Mouse (Mus musculus): Measurements from ENCODE around the gene Foxl2. TPM values are rescaled to one million over a fixed set of nuclear protein-coding genes. Genes with fewer than 3 reads are reported as not detected.
A peak's percentile ranks its signal among the peaks of the same experiment; 100 is the strongest.

Foxl2 gene
- polyA plus RNA-seq, 1 experiment from 2014 or later: not detected

DNA sequence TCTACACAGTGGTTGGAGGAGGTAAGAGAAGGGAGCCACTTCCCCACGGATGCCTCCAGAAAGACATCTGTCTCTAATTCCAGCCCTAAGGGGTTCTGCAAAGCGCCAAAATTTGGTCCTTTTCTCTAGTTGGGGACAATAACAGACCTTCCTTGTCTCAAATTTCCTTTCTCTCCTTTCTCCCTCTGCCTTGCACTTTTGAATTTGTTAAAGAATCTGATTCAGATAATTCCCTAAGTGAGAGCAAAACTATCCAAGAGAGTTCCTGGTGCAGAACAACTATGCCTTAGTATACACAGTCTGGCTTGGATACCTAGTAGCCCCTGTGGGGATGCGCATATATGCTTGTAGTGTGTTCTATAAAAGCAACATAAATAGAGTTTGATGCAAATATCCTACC is 4.8 kb downstream of the Foxl2 start:
- 35% methylated on average over 3 of the region's 3 CpGs for WGBS
- H3K4me2 ChIP-seq (ENCODE audit: low read length): no peak overlapping the region
- no peaks in the 10 kb centered on the region for H3K36me3 ChIP-seq (ENCODE audit: control insufficient read depth, insufficient read depth, low read length)
- H3K4me1 ChIP-seq (replicated peaks; ENCODE audit: control insufficient read depth, insufficient read depth, low read length): peaks cover 19% of the 10 kb centered on the region
- H3K27ac ChIP-seq (ENCODE audit: low read depth): no peak overlapping the region
- no peak overlapping the region for H3K4me3 ChIP-seq (ENCODE audit: low read depth, low read length)
- H3K9ac ChIP-seq (ENCODE audit: low read length): no peak overlapping the region
- ATAC-seq (replicated peaks; ENCODE audit: low FRiP score, low TSS enrichment, low read depth) (no peak), DNase-seq (ENCODE audit: low spot score) (no peak)
- peaks cover 98% of the 10 kb centered on the region for H3K27me3 ChIP-seq (replicated peaks; ENCODE audit: control insufficient read depth, insufficient read depth, low read length)
- H3K9me3 ChIP-seq (ENCODE audit: control insufficient read depth, low read length): no peaks in the 10 kb centered on the region

DNA sequence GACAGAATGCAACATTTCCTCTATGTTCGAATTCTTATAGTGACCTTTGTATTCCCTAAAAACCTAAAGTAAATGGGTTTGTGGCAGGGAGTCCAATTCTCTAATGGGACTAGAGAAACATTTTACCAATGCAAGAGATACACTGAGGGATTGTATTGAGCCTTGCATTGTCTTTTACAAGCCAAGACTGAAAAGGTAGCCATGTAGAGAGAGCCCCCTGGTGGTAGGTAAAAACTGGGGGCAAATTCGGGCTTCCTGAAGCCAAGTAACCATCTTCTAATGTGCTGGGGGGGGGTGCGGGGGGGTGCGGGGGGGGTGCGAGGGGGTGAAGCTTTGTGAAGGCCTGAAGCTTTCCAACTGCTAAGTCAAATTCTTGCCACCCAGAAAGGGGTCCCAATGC is 5.3 kb downstream of the Foxl2 start:
- DNase-seq (ENCODE audit: low spot score) (no peak), ATAC-seq (replicated peaks; ENCODE audit: low FRiP score, low TSS enrichment, low read depth) (no peak)
- Histone ChIP-seq H3K4me3 (ENCODE audit: low read depth, low read length) (no peak overlapping the region), H3K9ac (ENCODE audit: low read length) (no peak overlapping the region), H3K4me2 (ENCODE audit: low read length) (no peak overlapping the region), H3K9me3 (ENCODE audit: control insufficient read depth, low read length) (no peaks in the 10 kb centered on the region), H3K27me3 (replicated peaks; ENCODE audit: control insufficient read depth, insufficient read depth, low read length) (peaks cover 98% of the 10 kb centered on the region), H3K36me3 (ENCODE audit: control insufficient read depth, insufficient read depth, low read length) (no peaks in the 10 kb centered on the region), H3K4me1 (replicated peaks; ENCODE audit: control insufficient read depth, insufficient read depth, low read length) (peaks cover 16% of the 10 kb centered on the region), H3K27ac (ENCODE audit: low read depth) (no peak overlapping the region)
- WGBS: 16% methylated on average over 5 of the region's 5 CpGs

- Histone ChIP-seq H3K27me3 (replicated peaks; ENCODE audit: control insufficient read depth, insufficient read depth, low read length) (peaks cover 96% of the 10 kb centered on the region), H3K4me2 (ENCODE audit: low read length) (no peak overlapping the region), H3K9ac (ENCODE audit: low read length) (no peak overlapping the region), H3K36me3 (ENCODE audit: control insufficient read depth, insufficient read depth, low read length) (no peaks in the 10 kb centered on the region), H3K9me3 (ENCODE audit: control insufficient read depth, low read length) (no peaks in the 10 kb centered on the region), H3K4me3 (ENCODE audit: low read depth, low read length) (no peak overlapping the region), H3K27ac (ENCODE audit: low read depth) (no peak overlapping the region), H3K4me1 (replicated peaks; ENCODE audit: control insufficient read depth, insufficient read depth, low read length) (peaks cover 2% of the 10 kb centered on the region; the same call in 1 of the 2 replicates)
- ATAC-seq (replicated peaks; ENCODE audit: low FRiP score, low TSS enrichment, low read depth) (no peak), DNase-seq (ENCODE audit: low spot score) (no peak)
- WGBS: 7% methylated on average over 22 of the region's 22 CpGs
These were observed 6.7 kb downstream of the Foxl2 start for GRCm38 (mm10) chr9:98961591-98962477.

DNA sequence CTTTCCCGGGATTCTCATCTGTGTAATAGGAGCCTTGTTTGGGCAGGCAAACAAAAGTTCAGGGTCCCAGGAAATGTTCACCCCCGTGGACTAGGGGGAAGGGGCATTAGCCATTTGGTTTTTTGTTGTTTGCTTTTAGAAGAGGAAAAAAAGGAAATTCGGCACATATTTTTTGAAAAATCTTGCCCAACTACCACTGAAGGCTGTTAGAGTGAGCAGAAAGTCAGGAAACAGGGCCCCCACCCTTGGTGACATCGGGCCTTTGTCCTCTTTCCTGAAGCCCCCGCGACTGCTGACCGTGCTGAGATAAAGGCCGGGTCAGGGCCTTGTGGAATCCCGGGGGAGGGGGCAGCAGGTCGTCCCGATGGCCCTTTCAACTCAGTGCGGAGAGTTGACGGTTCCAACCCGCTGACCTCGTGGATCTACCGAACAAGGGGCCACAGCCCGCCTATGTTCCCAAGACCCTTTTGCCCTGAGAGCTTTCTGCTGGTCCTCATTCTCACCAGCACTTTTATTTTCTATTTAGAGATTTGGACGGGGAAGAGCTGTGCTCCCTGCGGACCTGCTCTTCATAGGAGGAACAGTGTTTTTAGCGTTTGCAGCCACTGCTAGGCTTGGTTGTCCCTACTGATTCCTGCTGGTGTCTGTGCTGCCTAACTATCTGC is 7.5 kb downstream of the Foxl2 start:
- Histone ChIP-seq H3K27me3 (replicated peaks; ENCODE audit: control insufficient read depth, insufficient read depth, low read length) (peaks cover 96% of the 10 kb centered on the region), H3K36me3 (ENCODE audit: control insufficient read depth, insufficient read depth, low read length) (no peaks in the 10 kb centered on the region), H3K4me3 (ENCODE audit: low read depth, low read length) (no peak overlapping the region), H3K4me2 (ENCODE audit: low read length) (no peak overlapping the region), H3K27ac (ENCODE audit: low read depth) (no peak overlapping the region), H3K9ac (ENCODE audit: low read length) (no peak overlapping the region), H3K4me1 (replicated peaks; ENCODE audit: control insufficient read depth, insufficient read depth, low read length) (no peaks in the 10 kb centered on the region), H3K9me3 (ENCODE audit: control insufficient read depth, low read length) (no peaks in the 10 kb centered on the region)
- ATAC-seq (replicated peaks; ENCODE audit: low FRiP score, low TSS enrichment, low read depth) (no peak), DNase-seq (ENCODE audit: low spot score) (no peak)
- 2% methylated on average over 20 of the region's 20 CpGs for WGBS

DNA sequence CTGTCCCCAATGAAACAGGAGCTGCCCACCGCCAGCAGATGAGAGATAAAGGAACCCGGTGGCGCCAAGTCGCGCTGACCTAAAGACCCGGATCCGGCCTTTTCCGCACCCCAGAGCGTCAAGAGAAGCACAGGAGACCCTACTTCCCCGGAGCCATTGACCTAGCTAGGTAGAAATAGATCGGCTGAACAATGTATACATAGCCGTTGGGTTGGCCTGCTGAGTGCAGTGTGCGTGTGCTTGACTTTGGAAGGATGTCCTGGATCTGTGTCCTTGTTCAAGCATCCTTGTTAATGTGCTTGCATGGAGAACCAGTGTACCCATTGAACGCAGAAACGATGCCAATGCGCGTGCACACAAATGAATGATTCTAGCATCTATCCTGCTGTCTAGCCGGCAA is 8.6 kb downstream of the Foxl2 start:
- 6% methylated on average over 18 of the region's 18 CpGs for WGBS
- Histone ChIP-seq H3K27me3 (replicated peaks; ENCODE audit: control insufficient read depth, insufficient read depth, low read length) (peaks cover 86% of the 10 kb centered on the region), H3K36me3 (ENCODE audit: control insufficient read depth, insufficient read depth, low read length) (no peaks in the 10 kb centered on the region), H3K4me2 (ENCODE audit: low read length) (no peak overlapping the region), H3K4me3 (ENCODE audit: low read depth, low read length) (no peak overlapping the region), H3K27ac (ENCODE audit: low read depth) (no peak overlapping the region), H3K4me1 (replicated peaks; ENCODE audit: control insufficient read depth, insufficient read depth, low read length) (no peaks in the 10 kb centered on the region), H3K9ac (ENCODE audit: low read length) (no peak overlapping the region), H3K9me3 (ENCODE audit: control insufficient read depth, low read length) (no peaks in the 10 kb centered on the region)
- ATAC-seq (replicated peaks; ENCODE audit: low FRiP score, low TSS enrichment, low read depth) (no peak), DNase-seq (ENCODE audit: low spot score) (no peak)

DNA sequence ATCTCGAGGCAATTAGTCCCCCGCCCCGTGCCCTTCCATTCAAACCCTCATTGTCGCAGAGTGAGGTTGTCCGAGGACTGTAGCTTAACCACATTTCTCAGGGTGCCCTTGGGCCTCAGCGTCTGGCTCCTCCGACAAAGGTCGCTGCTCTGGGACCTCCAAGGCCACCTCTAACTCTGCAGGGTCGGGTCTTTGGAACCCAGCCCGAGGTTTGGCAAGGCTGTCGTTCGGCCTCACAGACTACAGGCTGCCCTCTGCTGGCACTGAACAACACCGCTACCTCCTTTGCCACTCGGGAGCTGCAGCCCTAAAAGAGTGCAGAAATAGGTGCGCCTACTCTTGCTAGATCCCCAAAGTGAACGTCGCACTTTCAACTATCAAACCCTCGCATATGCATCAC is 10.0 kb downstream of the Foxl2 start:
- Histone ChIP-seq H3K27me3 (replicated peaks; ENCODE audit: control insufficient read depth, insufficient read depth, low read length) (peaks cover 85% of the 10 kb centered on the region), H3K27ac (ENCODE audit: low read depth) (no peak overlapping the region), H3K4me2 (ENCODE audit: low read length) (no peak overlapping the region), H3K36me3 (ENCODE audit: control insufficient read depth, insufficient read depth, low read length) (no peaks in the 10 kb centered on the region), H3K4me3 (ENCODE audit: low read depth, low read length) (no peak overlapping the region), H3K9me3 (ENCODE audit: control insufficient read depth, low read length) (no peaks in the 10 kb centered on the region), H3K4me1 (replicated peaks; ENCODE audit: control insufficient read depth, insufficient read depth, low read length) (no peaks in the 10 kb centered on the region), H3K9ac (ENCODE audit: low read length) (no peak overlapping the region)
- 2% methylated on average over 18 of the region's 18 CpGs for WGBS
- DNase-seq (ENCODE audit: low spot score) (peak; percentile 62), ATAC-seq (replicated peaks; ENCODE audit: low FRiP score, low TSS enrichment, low read depth) (no peak)

- no peak overlapping the region for H3K9ac ChIP-seq (ENCODE audit: low read length)
- peaks cover 85% of the 10 kb centered on the region for H3K27me3 ChIP-seq (replicated peaks; ENCODE audit: control insufficient read depth, insufficient read depth, low read length)
- no peaks in the 10 kb centered on the region for H3K4me1 ChIP-seq (replicated peaks; ENCODE audit: control insufficient read depth, insufficient read depth, low read length)
- H3K27ac ChIP-seq (ENCODE audit: low read depth): no peak overlapping the region
- 0% methylated on average over 34 of the region's 40 CpGs for WGBS
- ATAC-seq (replicated peaks; ENCODE audit: low FRiP score, low TSS enrichment, low read depth) (no peak), DNase-seq (ENCODE audit: low spot score) (no peak)
- peak overlapping the region; percentile 27 for H3K4me3 ChIP-seq (ENCODE audit: low read depth, low read length)
- no peaks in the 10 kb centered on the region for H3K36me3 ChIP-seq (ENCODE audit: control insufficient read depth, insufficient read depth, low read length)
- peak overlapping the region; percentile 50 for H3K4me2 ChIP-seq (ENCODE audit: low read length)
- H3K9me3 ChIP-seq (ENCODE audit: control insufficient read depth, low read length): peaks cover 8% of the 10 kb centered on the region
These were observed 18.0 kb downstream of the Foxl2 start for GRCm38 (mm10) chr9:98973101-98973521.

- 7% methylated on average over 7 of the region's 7 CpGs for WGBS
- no peak for ATAC-seq (replicated peaks; ENCODE audit: low FRiP score, low TSS enrichment, low read depth)
- H3K27ac ChIP-seq (ENCODE audit: low read depth): no peak overlapping the region
These were observed 18.5 kb downstream of the Foxl2 start for GRCm38 (mm10) chr9:98973561-98973960.

More at GRCm38 (mm10) chr9:98973561-98973960, 18.5 kb downstream of the Foxl2 start:
- Histone ChIP-seq H3K4me1 (replicated peaks; ENCODE audit: control insufficient read depth, insufficient read depth, low read length) (no peaks in the 10 kb centered on the region), H3K27me3 (replicated peaks; ENCODE audit: control insufficient read depth, insufficient read depth, low read length) (peaks cover 85% of the 10 kb centered on the region), H3K4me3 (ENCODE audit: low read depth, low read length) (peak overlapping the region; percentile 27; the same call in 1 of the 2 replicates), H3K9me3 (ENCODE audit: control insufficient read depth, low read length) (peaks cover 8% of the 10 kb centered on the region), H3K4me2 (ENCODE audit: low read length) (peak overlapping the region; percentile 50), H3K9ac (ENCODE audit: low read length) (no peak overlapping the region), H3K36me3 (ENCODE audit: control insufficient read depth, insufficient read depth, low read length) (no peaks in the 10 kb centered on the region)
- DNase-seq (ENCODE audit: low spot score): no peak
